Mouse (Mus musculus) intestine, postnatal 0 days (tissue): ENCODE results near the gene Hist1h2bp. TPM values are rescaled to one million over a fixed set of nuclear protein-coding genes. Genes with fewer than 3 reads are reported as not detected.
"Not testable (repeated sequence)": the region's sequence is repeated elsewhere in the genome, so short reads cannot be mapped to it uniquely, and the experiment has no call there.

ENCODE experiments used
- ATAC-seq: fragments of 200-750 bp; cut with Nextera tagmentation; 2 replicates; pipeline ENCODE4 v1.8.0; 2017; ENCODE audit warnings: mild to moderate bottlenecking, moderate TSS enrichment, moderate library complexity
- H3K27ac ChIP-seq: fragments of 300-500 bp; sonication (generic); 2 replicates; pipeline ENCODE4 v1.5.1; 2014; ENCODE audit warnings: mild to moderate bottlenecking, low read depth, low read length, moderate library complexity
- H3K27me3 ChIP-seq: fragments of 300-500 bp; sonication (generic); replicated peaks from 2 replicates; pipeline ENCODE4 v1.6.1; 2014; ENCODE audit warnings: low read length, mixed read lengths; ENCODE audit not compliant: control insufficient read depth, insufficient read depth
- H3K36me3 ChIP-seq: fragments of 300-500 bp; sonication (generic); 2 replicates; pipeline ENCODE4 v1.6.1; 2014; ENCODE audit warnings: mild to moderate bottlenecking, moderate library complexity; ENCODE audit not compliant: control insufficient read depth, insufficient read depth
- H3K4me1 ChIP-seq: fragments of 300-500 bp; sonication (generic); replicated peaks from 2 replicates; pipeline ENCODE4 v1.6.1; 2014; ENCODE audit warnings: antibody characterized with exemption, low read length, mixed read lengths; ENCODE audit not compliant: control insufficient read depth, insufficient read depth
- H3K4me2 ChIP-seq: fragments of 300-500 bp; sonication (generic); replicated peaks from 2 replicates; pipeline ENCODE4 v1.6.1; 2014; ENCODE audit warnings: low read depth, mild to moderate bottlenecking, moderate library complexity
- H3K4me3 ChIP-seq: fragments of 300-500 bp; sonication (generic); 2 replicates; pipeline ENCODE4 v1.5.1; 2014; ENCODE audit warnings: low read depth, low read length
- H3K9ac ChIP-seq: fragments of 300-500 bp; sonication (generic); 2 replicates; pipeline ENCODE4 v1.6.1; 2014; ENCODE audit warnings: mild to moderate bottlenecking, low read depth, low read length
- H3K9me3 ChIP-seq: fragments of 300-500 bp; sonication (generic); 2 replicates; pipeline ENCODE4 v1.6.1; 2016; ENCODE audit warnings: mixed run types; ENCODE audit not compliant: control insufficient read depth
- CTCF ChIP-seq: sonication (generic); IDR thresholded peaks from 2 replicates; pipeline ENCODE4 v1.5.1; 2016; ENCODE audit warnings: low read depth, mild to moderate bottlenecking, control low read depth, antibody characterized with exemption, moderate library complexity
- WGBS: fragments of 180-500 bp; shearing (Covaris S2); extraction: QIAGEN DNeasy Blood & Tissue Kit; methylation state at CpG from one replicate; pipeline ENCODE4 v1.1.7; 2014; 5-methylcytosine and 5-hydroxymethylcytosine counted together
- polyA plus RNA-seq: library from polyadenylated mRNA; unstranded; fragments of >200 nt; fragmentation: Nextera tagmentation; extraction: Ambion mirVana; gene quantifications from 2 replicates; pipeline ENCODE4 v1.2.1, GENCODE M21; 2015

Gene Hist1h2bp
- polyA plus RNA-seq: 0.41 and 1.5 TPM in 2 replicates

DNA sequence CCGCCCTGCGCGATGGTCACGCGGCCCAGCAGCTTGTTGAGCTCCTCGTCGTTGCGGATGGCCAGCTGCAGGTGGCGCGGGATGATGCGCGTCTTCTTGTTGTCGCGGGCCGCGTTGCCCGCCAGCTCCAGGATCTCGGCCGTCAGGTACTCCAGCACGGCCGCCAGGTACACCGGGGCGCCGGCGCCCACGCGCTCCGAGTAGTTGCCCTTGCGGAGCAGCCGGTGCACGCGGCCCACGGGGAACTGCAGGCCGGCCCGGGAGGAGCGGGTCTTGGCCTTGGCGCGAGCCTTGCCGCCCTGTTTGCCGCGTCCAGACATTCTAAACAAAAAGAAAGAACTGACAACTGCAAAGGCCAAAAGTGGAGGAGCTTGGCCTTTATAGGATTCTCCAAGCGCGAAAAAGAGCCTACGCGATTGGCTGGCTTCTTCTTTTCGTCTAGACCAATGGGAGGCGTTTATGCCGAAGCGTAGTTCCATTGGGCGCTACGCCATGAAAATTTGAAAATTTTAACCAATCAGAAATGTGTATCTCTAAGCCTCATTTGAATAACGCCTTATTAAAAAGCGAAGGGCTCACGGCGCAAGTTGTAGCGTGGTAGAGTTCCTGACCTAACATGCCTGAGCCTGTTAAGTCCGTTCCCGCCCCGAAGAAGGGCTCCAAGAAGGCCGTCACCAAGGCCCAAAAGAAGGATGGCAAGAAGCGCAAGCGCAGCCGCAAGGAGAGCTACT, at the start of gene Hist1h2bp, which contains the start of gene Hist1h2an:
TSS of gene Hist1h2bp (plus strand) at position 563 of the 731 bp plus-strand sequence.
TSS of gene Hist1h2an (minus strand) at position 320 of the 731 bp plus-strand sequence.
- H3K36me3 ChIP-seq, H3K9me3 ChIP-seq, H3K27me3 ChIP-seq: not testable (repeated sequence)
- ATAC-seq: peak; percentile 92
- Histone ChIP-seq H3K9ac (0 out of 2 replicates have a peak within 1 kb of the TSS, but pooled peaks have one; percentile 1), H3K27ac (peak within 1 kb of the TSS; percentile 68; the same call in 1 of the 2 replicates), H3K4me1 (peaks cover 17% of the 10 kb centered on the region; the same call in 1 of the 2 replicates), H3K4me3 (peak within 1 kb of the TSS; percentile 39), H3K4me2 (peak within 1 kb of the TSS; percentile 61)
- WGBS: under 1% methylated on average over 36 of the region's 63 CpGs

DNA sequence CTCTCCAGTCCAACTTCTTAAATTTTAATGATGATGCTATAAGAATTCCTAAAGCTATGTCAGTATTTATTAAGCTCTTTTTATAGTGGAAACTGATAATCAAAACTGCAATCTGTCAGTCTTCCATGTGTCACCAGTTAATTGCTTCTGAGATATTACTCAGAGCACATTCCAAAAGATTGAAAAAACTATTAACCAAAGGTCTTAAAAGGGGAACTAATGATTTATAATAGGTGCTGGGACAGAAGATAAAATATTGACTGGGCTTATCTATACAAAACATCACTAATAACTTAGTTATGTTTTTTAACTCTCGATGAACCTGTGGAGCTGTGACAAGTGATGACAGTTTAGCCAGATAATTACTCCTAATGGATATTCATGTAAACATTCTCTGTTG, 42.3 kb upstream of the Hist1h2bp start:
- no peak overlapping the region for H3K4me2 ChIP-seq
- H3K9me3 ChIP-seq: no peaks in the 10 kb centered on the region
- no peak overlapping the region for H3K9ac ChIP-seq
- H3K4me3 ChIP-seq: no peak overlapping the region
- no peak for TF ChIP-seq CTCF
- H3K27me3 ChIP-seq: no peaks in the 10 kb centered on the region
- no peak for ATAC-seq
- no peak overlapping the region for H3K27ac ChIP-seq
- WGBS: 31% methylated on average over 1 of the region's 1 CpGs
- H3K36me3 ChIP-seq: no peaks in the 10 kb centered on the region
- no peaks in the 10 kb centered on the region for H3K4me1 ChIP-seq

DNA sequence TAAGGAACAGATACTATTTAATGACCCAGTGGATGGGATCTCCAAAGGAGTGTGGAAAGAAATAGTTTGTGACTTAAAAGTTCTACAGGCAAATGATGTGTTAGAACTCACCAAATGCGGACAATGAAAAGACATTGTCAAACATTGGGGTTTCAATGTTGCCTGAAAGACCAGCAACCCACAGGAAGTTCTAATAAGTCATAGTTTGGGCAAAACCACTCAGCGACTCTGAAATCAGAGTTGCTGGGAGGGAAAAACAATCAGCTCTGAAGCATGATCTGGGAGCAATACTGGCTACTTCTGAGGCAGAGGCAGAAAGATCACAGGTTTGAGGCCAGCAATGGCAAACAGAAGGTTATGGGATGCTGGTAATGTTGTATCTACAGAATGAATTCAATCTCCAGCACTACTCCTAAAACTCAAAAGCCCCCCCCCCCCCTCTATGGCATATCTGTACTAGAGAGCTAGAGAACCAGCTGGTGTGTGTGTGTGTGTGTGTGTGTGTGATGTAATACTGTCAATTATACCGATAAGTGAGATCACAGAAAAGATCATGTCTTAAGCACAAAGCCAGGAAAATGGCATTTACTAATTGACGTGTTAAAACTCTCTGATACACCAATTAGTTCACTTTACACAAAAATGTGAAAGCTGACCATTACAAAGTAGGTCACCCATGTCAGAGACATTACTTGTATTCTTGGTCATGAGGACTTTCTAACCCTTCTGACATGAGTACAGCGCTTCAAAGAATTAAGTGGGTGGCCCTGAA, 37.7 kb upstream of the Hist1h2bp start:
- TF ChIP-seq CTCF: no peak
- Histone ChIP-seq H3K4me3 (peak overlapping the region; percentile 46), H3K9ac (peak overlapping the region; percentile 23), H3K36me3 (no peaks in the 10 kb centered on the region), H3K27me3 (no peaks in the 10 kb centered on the region), H3K27ac (0 out of 2 replicates have a peak overlapping the region, but pooled peaks have one; percentile 28), H3K9me3 (no peaks in the 10 kb centered on the region), H3K4me2 (peak overlapping the region; percentile 76), H3K4me1 (no peaks in the 10 kb centered on the region)
- WGBS: 3% methylated on average over 5 of the region's 5 CpGs
- no peak for ATAC-seq

DNA sequence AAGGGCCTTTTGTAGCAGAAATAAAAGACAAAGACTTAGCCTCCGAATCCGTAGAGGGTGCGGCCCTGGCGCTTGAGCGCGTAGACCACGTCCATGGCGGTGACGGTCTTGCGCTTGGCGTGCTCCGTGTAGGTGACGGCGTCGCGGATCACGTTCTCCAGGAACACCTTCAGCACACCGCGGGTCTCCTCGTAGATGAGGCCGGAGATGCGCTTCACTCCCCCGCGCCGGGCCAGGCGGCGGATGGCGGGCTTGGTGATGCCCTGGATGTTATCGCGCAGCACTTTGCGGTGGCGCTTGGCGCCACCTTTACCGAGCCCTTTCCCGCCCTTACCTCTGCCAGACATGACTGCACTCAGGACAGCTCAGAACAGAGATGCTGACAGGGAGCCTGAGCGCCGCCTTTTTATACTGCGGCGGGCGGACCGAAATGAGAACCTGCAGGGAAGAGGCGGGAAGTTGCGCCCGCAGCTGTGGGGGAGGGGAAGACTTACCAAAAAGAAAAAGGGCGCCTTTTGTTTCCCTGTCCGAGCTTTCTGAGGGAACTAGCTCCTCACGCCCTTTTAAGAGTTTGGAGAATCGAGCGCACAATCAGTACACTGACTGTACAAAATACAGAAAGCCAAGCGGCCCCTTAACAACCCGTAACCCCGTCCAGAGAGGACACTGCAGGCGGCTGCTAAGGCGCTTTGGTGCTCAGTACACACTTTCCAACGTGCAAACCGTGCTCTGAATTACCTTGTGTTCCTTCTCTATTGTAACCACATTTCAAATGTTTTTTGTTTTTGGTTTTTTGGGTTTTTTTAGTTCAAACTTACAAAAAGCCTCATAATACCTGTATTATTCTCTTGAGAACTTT, 36.9 kb upstream of the Hist1h2bp start, which contains the start of gene Hist1h4k:
TSS of gene Hist1h4k (minus strand) at position 347 of the 859 bp plus-strand sequence.
- H3K4me1 ChIP-seq, H3K9me3 ChIP-seq, H3K27me3 ChIP-seq, H3K36me3 ChIP-seq: not testable (repeated sequence)
- ATAC-seq: peak; percentile 66
- Histone ChIP-seq H3K27ac (0 out of 2 replicates have a peak within 1 kb of the TSS, but pooled peaks have one; percentile 28), H3K4me3 (peak within 1 kb of the TSS; percentile 46), H3K9ac (peak within 1 kb of the TSS; percentile 23), H3K4me2 (peak within 1 kb of the TSS; percentile 76)
- under 1% methylated on average over 41 of the region's 56 CpGs for WGBS

DNA sequence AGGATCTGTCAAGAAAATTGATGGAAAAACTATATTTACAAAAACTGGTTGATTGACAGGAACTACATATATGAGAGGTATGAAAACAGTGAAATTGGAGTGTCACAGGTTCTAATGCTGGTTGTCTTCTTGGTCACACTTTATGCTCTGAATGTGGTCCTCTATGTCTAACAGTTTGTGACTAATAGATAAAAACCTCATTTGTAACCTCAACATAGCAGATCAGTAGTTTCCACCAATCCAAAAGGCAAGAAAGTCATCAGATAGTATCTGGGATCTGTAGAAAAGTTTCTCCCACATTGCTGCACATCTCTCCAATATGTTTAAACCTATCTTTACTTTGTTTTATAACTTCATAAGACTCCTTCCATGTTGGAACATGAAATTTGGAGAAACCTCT, 35.8 kb upstream of the Hist1h2bp start:
- Histone ChIP-seq H3K36me3 (no peaks in the 10 kb centered on the region), H3K27me3 (no peaks in the 10 kb centered on the region), H3K4me3 (no peak overlapping the region), H3K9ac (no peak overlapping the region), H3K4me2 (no peak overlapping the region), H3K27ac (no peak overlapping the region), H3K9me3 (no peaks in the 10 kb centered on the region), H3K4me1 (no peaks in the 10 kb centered on the region)
- ATAC-seq: no peak
- no peak for TF ChIP-seq CTCF
